Mouse (Mus musculus): ENCODE results near the gene Slx4ip.
A peak's percentile ranks its signal among the peaks of the same experiment; 100 is the strongest.

The Slx4ip gene

GRCm38 (mm10) chr2:136920257-136920993, 29.4 kb downstream of the Slx4ip start:
- TF ChIP-seq GATA4 (IDR thresholded peaks at IDR 0.05; ENCODE audit: insufficient replicate concordance, low read length) = no peak

GRCm38 (mm10) chr2:136921003-136921408, 30.0 kb downstream of the Slx4ip start:
- no peak for TF ChIP-seq GATA4 (IDR thresholded peaks at IDR 0.05; ENCODE audit: insufficient replicate concordance, low read length)

- TF ChIP-seq GATA4 (IDR thresholded peaks at IDR 0.05; ENCODE audit: insufficient replicate concordance, low read length) = no peak
Measured at GRCm38 (mm10) chr2:136936391-136937288, 45.6 kb downstream of the Slx4ip start.

- no peak for TF ChIP-seq GATA4 (IDR thresholded peaks at IDR 0.05; ENCODE audit: insufficient replicate concordance, low read length)
Measured at GRCm38 (mm10) chr2:136938249-136938648, 47.2 kb downstream of the Slx4ip start.

- no peak for TF ChIP-seq GATA4 (IDR thresholded peaks at IDR 0.05; ENCODE audit: insufficient replicate concordance, low read length)
Measured at GRCm38 (mm10) chr2:136946297-136946696, 55.3 kb downstream of the Slx4ip start.

GRCm38 (mm10) chr2:136947500-136947899, 56.5 kb downstream of the Slx4ip start:
- TF ChIP-seq GATA4 (IDR thresholded peaks at IDR 0.05; ENCODE audit: insufficient replicate concordance, low read length) = no peak

- 0 out of 2 replicates have a peak, but pooled peaks have one; percentile 19 for TF ChIP-seq GATA4 (IDR thresholded peaks at IDR 0.05; ENCODE audit: insufficient replicate concordance, low read length)
Measured at GRCm38 (mm10) chr2:136947937-136948336, 56.9 kb downstream of the Slx4ip start.

- peak; percentile 66; the same call in 1 of the 2 replicates for TF ChIP-seq GATA4 (IDR thresholded peaks at IDR 0.05; ENCODE audit: insufficient replicate concordance, low read length)
Measured at GRCm38 (mm10) chr2:136952238-136952637, 61.2 kb downstream of the Slx4ip start.

GRCm38 (mm10) chr2:136955726-136956571, 64.9 kb downstream of the Slx4ip start:
- TF ChIP-seq GATA4 (IDR thresholded peaks at IDR 0.05; ENCODE audit: insufficient replicate concordance, low read length) = no peak

GRCm38 (mm10) chr2:136958697-136959096, 67.7 kb downstream of the Slx4ip start:
- TF ChIP-seq GATA4 (IDR thresholded peaks at IDR 0.05; ENCODE audit: insufficient replicate concordance, low read length) = no peak

GRCm38 (mm10) chr2:136975774-136976173, 84.8 kb downstream of the Slx4ip start:
- TF ChIP-seq GATA4 (IDR thresholded peaks at IDR 0.05; ENCODE audit: insufficient replicate concordance, low read length) = no peak

GRCm38 (mm10) chr2:136979056-136979772, 88.2 kb downstream of the Slx4ip start:
- peak; percentile 24; the same call in 1 of the 2 replicates for TF ChIP-seq GATA4 (IDR thresholded peaks at IDR 0.05; ENCODE audit: insufficient replicate concordance, low read length)

- no peak for TF ChIP-seq GATA4 (IDR thresholded peaks at IDR 0.05; ENCODE audit: insufficient replicate concordance, low read length)
Measured at GRCm38 (mm10) chr2:136981062-136981879, 90.3 kb downstream of the Slx4ip start.
